Mouse (Mus musculus): ENCODE data around the gene Rras.
A peak's percentile ranks its signal among the peaks of the same experiment; 100 is the strongest.

The Rras gene

DNA sequence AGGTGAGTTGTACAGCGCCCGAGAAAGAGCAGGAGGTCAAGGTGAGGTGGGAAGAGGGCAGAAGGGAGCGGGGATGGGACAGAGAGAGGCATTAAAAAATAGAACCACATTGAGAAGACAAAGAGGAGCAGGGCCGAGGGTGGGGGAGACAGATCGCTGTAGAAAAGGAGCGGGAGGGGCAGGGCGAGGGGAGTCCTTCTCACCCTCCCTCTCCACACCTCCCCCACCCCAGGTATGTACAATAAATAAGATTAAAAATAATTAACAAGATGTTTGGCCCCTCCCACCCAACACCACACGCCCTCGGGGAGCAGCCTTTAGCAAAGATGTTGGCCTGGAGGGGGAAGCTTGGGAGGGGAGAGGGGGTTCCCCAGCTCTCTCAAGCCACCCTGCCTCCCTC is 10.0 kb downstream of the Rras start:
- DNase-seq (ENCODE audit: low spot score) = no peak

DNA sequence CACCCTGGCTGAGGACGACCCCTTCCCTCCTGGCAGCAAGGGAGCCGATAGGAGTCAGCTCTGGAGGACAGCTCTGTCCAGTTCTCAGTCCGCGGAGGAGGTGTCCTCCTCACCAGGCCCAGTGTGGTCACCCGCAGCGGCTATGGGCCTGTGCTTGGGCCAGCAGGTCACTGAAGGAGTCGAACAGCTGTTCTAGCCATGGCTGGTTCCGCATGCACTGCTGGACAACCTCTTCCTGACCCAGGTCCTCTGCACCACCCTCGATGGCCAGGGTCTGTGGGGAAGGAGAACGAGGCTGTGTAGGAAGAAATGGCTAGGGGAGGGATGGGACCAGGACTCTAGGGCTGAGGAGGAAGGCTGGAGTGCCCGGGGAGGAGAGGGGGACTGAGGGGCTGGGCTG is 10.6 kb downstream of the Rras start:
- DNase-seq (ENCODE audit: low spot score) = no peak

DNA sequence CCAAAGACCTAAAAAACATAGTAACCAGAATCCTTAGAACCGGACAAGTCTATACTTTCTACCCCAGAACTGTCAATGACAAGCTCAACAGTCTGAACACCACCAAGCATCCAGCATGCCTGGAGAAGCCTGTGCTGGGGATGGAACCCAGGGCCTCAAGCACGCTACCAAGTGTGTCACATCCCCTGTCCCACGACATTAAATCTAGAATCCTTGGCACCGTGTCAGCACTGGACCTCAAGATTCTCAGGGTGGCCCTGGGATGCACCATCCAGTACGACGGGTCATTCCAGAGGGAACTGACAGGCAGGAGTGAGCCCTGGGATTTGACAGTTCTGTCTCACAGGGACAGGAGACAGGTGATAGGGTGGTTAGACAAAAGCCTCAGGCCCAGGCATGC is 12.2 kb downstream of the Rras start:
- no peak for DNase-seq (ENCODE audit: low spot score)

DNA sequence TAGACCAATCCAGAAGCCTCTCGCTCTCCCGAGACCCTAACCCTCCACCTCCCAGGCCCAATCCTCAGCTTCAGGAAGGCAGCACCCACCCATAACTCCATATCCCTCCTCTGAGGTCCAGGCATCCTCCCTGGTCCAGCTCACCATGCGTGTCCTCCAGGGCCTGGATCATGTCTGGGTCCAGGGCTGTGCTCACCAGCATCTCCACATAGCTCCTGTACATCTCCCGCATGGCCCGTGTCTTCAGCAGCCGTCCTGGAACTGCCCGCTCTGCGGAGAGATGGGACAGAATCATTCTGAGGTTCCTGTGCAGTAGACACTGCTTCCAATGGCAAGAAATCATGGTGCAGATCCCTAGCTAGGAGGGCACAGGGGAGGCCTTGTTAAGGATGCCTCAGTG is 13.1 kb downstream of the Rras start:
- no peak for DNase-seq (ENCODE audit: low spot score)

DNA sequence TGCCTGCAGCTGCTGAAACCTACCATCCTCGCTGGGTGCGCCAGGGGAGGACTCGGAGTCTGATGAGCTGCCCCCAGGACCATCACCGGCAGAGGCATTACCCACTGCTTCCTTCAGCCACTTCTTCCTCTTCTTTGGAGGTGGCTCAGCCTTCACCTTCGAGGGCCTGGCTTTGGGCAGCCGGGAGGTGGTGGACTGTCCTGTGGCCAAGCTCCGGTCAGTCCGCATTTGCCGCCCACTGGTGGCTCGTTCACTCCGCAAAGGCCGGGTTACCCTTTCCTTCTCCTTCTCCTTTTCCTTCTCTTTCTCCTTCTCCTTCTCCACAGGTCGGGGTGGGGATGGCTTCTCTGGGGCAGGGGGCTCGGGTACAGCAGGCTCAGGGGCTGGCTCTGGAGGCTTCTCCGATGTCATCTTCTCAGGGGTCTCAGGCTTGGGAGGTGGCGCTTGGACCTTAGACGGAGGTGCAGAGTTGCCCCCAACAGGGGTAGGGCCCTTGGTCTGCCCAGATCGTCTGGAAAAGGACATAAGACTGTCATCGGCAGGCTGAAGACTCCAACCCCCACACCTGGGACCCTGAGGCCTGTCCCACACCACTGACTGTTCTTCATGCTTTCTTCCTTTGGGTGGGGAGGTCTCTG is 16.1 kb downstream of the Rras start:
- DNase-seq (ENCODE audit: low spot score) = no peak

DNA sequence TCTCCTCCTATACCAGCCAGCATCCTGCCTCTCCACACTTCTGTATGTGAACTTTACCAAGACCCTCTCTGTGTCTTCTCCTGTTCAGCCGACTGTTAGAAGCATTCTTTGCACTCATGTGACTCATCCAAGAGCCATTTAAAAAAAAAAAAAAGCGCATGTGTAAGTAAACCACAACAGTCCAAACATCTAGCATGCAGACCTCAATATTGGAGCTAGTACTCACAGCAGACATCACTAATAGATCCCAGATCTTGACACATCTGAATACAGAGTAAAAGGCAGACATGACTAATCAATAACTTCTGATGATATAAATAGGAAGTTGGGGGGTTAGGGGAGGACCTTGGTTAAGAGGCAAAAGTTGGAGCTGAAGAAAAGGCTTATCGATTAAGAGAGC is 17.9 kb downstream of the Rras start:
- peak; percentile 27 for DNase-seq (ENCODE audit: low spot score)

DNA sequence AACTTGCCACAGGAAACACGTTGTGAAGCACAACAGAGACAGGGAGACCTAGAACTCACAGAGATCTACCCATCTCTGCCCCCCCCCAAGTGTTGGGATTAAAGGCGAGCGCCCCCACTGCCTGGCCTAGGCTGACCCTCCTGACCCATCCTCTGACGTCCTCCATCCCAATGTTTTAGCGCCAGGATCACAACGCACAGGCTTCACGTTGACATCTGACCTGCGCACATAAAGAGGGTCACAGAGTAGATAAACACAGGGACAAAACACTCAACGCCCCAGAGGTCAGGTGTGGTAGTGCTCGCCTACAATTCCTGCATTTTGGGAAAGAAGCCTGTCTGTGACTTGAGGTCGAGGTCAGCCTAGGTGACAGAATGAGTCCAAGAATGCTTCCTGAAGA is 18.9 kb downstream of the Rras start:
- DNase-seq (ENCODE audit: low spot score) = no peak

DNA sequence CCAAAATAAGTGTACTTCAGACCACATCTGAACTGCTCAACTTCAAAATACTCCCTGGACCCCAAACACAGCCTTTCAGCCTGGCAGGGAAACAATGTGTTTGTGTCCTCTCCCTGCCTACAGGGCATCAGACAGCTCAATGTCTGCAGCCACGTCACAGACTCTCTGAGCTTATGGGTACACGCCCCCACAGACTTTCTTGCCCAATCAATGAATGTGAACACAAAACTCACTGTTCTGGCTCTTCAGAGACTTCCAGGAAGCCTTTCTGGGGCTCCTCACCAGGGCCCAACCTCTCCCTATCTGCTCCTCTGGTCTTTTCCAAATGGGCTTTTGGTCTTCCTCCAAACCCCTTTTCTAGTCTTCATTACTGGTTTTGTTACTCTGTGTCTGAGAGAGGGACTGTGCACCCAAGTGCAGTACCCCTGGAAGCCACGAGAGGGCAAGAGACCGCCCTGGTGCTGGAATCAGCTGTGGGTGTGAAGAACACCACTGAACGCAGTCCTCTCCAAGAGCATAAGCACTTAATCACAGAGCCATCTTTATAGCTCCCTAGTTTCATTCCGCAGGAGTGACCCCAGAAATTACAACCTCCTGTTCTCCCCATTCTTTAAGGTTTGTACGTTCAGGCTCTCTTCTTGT is 20.1 kb downstream of the Rras start:
- no peak for DNase-seq (ENCODE audit: low spot score)

DNA sequence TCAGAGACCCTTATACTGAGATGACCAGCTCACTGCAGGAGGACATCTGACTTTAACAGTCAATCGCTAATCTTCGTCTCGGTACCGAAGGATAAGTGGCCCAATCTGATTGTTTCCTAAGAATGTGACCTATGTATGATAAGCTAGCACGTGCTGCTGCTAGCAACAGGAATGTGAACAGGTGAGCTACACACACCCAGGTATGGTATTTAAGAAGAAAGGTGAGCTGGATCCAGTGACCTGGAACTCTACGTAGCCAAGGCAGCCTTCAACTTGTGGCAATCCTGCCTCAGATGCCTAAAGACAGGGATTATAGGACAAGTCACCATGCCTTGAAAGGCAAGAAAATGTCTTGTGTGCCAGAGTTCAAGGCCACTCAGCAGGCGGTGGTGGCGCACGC is 20.6 kb downstream of the Rras start:
- no peak for DNase-seq (ENCODE audit: low spot score)

DNA sequence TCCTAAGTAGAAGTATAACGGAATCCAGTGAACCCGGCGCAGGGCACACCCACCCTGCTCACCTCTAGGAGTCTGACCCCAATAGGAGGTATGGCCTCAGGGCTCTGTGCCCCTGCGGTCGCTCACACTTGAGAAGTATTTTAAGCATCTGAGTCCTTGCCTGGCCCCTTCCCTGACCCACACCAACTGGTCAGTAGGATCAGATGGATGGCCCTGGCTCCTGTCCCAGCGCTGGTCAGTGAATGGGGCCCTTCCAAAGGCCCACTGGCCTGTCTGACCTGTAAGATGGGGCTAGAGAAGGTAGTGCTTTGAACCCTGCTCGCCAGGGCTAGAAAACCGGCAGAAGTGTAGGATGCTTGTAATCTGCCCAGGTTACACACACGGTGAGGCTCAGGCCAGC is 23.1 kb downstream of the Rras start:
- DNase-seq (ENCODE audit: low spot score) = no peak

DNA sequence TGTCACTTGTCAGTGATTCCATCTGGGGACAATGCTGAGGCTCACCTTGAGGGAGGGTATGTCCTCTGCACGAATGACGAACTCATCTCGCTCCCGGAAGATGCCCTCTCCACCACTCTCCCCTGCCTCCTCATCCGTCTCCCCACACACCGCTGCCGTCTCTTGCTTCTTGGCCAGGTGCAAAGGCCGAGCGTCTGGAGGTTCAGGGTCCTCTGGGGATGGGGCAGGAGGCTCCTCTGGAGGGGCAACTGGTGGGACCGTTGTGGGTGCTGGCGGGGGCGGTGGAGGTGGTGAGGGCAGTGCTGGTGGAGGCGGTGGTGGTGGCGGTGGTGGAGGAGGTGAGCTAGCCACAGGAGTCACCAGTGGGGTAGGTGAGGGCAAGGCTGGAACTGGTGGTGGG is 25.5 kb downstream of the Rras start:
- DNase-seq (ENCODE audit: low spot score) = no peak

DNA sequence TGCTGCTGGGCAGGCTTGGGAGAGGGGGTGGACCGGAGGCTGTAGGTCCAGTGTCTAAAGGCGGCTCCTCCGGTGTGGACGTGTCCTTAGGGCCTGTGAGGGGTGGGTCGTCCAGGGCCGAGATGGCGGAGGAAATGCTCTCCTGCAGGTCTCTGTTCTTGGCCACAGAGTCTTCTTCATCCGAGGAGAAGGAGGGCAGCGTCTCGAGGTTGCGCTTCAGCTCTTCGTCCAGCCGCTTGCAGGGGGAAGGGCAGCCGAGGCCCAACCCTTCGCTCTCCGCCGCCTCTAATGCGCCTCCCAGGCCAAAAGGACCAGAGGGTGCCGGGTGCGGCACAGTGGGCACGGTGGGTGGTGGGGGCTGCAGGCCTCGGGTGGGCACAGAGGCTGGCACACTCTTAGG is 28.0 kb downstream of the Rras start:
- no peak for DNase-seq (ENCODE audit: low spot score)

DNA sequence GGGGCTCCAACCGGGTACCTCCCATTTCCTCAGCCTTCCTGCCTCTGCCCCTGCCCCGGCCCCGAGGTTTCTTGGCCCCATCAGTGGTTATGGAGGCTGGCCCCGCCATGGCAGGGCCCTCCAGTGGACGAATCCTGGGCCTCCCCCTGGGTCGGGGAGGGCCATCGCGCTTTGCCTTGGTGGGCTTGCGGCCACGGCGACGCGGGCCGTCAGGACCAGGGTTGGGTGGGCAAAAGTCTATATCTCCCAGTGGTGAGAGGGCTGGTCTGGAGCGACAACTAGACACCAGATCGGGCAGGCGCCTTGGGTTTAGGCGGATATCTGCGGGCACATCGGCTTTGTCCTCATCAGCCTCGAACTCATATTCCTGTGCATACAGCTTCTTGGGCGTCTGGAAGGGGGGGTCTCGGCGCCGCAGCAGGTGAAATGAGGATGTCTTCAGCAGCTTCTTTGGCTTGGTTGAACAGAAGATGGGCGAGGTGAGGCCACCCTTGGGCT is 29.1 kb downstream of the Rras start:
- no peak for DNase-seq (ENCODE audit: low spot score)

DNA sequence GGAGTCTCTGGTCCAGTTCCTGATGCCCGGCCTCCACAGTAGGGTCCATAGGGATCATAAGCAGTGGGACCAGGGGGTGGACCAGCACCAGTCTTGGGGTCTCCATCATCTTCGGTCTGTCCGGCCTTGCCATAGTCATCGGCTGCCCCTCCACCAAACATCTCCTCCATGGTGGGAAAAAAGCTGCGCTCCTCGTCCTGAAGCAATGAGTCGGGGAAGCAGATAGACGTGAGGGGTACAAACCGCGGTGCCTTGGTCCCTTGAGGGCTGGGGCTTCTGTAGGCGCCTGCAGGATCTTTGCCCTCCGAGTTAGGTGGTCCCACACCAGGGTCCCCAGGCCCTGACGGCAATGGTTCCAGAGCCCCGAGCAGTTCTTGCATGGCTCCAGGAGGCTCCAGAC is 29.7 kb downstream of the Rras start:
- DNase-seq (ENCODE audit: low spot score) = no peak

DNA sequence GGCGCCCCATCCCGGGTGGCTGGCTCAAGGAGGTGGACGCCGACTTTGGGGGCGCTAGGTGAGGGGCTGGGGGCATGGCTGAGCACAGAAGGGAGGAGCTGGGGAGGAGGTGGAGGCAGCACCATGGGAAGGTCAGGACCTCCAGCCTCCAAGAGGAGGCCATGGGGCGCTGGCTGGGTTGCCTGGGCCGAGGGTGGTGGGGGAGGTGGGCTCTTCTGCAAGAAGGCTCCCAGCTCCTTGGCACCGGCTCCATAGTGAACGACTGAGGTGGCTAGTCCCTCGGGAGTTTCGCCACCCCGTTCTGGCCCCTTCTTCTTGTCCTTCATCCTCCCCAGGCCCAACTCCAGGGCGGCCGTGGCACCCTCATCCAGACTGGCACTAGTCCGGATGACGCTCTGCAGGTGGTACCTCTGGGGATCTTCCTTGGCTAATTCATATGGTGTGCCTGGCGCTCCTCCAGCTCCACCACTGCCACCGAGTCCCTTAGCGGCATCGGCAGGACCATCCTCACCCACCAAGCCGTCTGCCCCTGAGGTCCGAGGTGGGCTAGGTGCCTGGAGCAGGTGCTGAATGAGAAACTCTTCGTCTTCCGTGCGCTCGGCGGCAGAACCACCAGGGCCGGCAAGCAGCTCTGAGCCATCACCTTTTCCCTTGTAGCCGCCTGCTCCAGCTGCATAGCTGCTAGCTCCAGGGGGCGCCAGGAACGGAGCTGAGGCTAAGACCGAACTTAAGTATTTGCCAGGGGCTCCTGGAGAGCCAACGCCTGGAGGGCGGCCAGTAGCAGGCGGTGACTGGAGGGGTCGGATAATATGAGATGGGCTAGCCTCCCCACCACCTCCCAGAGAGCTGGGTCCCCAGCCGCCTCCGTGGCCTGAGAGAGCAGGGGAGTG is 30.5 kb downstream of the Rras start:
- peak; percentile 33 for DNase-seq (ENCODE audit: low spot score)

DNA sequence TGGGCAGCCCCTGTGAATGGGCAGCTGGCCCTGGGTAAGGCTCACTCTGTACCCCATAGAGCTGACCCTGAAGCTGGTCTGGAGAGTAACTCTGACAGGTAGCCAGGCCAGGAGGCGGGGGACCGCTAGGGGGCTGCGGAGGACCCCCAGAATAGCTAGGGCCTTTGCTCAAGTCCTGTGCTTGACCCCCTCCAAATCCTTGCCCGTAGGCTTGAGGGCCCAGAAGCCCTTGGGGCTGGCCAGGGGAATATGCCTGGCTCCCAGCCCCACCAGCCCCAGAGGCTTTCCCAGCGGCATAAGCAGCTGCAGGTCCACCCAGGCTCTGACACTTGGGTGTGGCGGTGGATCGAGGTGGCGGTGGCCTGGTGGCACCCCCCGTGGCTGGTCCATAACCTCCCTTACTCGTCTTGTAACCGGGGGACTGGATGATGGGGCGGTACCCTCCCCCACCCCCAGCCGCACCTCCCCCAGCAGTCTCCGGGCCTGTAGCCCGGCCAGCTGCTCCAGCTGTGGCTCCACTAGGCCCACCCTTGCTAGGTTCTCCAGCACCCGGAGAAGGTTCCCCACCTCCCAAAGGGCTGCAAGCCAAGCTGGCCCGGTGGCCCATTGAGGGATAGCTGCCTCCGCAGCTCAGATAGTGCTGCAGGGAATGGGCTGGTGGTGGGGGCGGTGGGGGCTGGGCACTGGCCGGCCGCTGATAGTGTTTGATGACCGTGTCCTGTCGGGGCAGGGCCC is 31.3 kb downstream of the Rras start:
- peak; percentile 26 for DNase-seq (ENCODE audit: low spot score)

DNA sequence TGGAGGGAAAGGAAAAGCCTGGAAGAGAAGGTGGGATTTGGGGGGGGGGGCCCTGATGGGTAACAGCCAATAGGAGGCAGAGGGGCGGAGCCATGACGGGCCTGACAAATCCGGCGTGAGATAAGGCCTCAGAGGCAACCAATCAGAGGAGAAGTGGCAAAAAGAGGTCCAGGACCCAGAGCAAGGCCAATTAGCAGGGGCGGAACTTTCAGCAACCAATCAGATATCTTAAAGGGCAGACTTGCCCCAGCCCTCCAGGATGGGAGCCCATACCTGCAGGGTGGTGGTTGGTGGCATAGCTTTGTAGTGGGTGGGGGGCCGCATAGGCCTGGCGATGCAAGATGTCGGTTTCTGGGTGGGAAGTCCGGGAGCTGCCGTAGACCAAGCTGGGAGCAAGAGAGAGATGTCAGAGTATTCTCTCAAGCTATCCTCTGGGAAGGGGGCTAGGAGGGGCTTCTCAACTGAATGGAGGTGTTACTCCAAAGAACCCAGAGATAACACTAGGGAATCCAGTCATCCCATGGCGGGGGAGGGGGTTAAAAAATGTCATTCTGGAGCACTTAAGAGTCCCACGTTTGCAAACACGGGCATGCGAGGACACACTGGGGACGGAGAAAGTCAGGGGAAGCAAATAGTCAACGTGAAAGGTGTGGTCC is 33.3 kb downstream of the Rras start:
- peak; percentile 87 for DNase-seq (ENCODE audit: low spot score)

DNA sequence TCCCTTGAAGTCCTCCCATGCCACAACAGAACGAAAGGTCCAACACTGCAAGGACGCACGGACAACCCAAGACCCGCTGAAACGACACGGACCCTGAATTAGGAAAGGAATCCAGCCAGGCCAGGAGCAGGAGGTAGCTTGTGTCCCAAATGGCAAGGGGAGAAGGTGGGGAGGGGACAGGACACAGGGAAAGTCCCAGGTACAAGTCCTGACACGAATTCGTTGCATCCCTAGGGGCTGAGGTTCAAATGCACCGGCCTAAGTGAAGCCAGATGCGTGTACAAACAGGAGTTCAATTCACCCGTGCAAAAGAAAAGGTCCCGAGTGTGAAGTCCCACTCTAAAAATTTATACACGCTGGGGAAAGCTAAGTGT is 33.8 kb downstream of the Rras start:
- peak; percentile 21 for DNase-seq (ENCODE audit: low spot score)

DNA sequence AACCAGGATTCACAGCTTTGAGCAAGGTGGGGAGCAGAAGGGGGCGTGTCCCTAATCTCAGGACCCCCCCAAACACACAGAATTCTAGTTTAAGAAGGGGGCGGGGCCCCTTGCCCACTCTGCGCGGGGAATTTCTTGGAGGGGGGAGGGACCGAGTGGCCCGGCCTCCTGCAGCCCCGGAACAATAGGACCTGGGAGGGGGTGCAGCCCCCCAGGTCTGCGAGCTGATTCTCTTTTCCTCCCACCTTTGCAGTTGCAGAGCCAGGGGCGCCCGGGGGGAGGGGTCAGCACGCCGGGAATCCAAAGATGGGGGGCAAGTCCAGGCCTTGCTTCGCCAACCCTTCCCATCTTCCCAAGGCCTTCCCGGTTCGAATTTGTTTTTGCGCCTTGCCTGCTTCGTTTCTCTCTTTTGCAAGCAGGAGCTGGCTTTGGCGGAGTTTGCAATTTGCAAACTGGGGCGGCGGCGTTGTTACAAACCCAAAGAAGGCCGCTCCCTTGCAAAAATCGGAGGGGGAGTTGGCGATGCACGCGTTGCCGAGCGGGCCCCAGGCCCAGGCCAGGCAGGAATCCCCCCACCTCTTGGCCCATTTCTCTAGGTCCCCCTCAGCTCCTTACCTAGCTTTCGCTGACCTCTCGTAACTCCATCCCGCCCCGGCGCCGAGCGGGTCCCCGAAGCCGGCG is 34.6 kb downstream of the Rras start:
- peak; percentile 42 for DNase-seq (ENCODE audit: low spot score)

DNA sequence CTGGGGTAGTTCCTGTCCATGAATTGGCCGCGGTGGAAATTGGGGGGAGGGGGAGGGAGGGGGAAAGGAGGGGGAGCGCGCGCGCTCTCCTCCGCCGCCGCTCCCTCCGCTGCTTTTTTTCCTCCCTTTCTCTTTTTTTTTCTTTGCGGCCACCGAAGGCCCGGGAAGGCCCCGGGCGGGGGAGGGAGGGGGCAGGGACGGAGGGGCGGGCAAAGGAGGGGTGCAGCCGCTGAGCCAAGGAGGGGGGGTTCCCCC is 35.0 kb downstream of the Rras start, which contains the start of gene Prr12:
Gene Prr12 (minus strand): TSS at position 20 of the 255 bp plus-strand sequence.
- DNase-seq (ENCODE audit: low spot score) = no peak

DNA sequence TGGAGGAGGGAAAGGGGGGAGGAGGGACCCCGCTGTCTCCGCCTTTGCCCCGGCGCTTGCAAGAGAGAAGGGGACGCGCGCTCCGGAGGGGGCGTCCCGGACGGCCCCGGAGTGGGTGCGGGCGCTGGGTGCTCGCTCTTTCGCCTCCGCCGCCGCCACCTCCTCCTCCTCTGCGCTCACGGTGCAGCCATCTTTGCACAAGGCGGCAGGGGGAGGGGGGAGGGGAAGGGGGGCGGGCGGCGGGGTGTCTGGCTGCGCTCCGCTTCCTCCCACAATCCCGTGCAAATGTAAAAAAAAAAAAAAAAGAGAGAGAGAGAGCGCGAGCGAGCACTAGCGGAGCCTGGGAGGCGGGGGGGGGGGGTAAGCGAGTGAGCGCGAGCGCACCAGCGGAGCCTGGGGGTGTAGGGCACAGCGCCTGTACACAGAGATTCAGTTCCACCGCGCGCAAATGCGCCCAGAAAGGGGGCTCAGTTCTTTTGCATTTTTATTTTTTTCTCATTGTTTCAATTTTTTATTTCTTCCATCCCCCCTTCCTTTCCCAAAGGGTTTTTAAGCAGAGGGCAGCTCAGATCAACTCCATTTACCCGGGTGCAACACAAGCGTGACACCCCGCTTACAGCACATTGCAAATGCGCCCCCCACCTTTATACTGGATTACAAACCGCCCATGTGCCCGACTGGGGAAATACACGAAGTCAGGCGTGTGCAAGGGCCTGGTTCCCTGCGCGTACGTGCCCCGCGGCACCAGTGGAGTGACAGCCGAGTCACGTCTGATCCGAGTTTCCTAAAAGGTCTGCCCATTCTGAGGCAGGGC is 35.6 kb downstream of the Rras start:
- DNase-seq (ENCODE audit: low spot score) = peak; percentile 80
